Mouse (Mus musculus): ENCODE results near the gene Zfp568. TPM values are rescaled to one million over a fixed set of nuclear protein-coding genes. Genes with fewer than 3 reads are reported as not detected.

Zfp568 gene
- polyA plus RNA-seq, 1 experiment from 2014 or later, result 25.0 TPM

DNA sequence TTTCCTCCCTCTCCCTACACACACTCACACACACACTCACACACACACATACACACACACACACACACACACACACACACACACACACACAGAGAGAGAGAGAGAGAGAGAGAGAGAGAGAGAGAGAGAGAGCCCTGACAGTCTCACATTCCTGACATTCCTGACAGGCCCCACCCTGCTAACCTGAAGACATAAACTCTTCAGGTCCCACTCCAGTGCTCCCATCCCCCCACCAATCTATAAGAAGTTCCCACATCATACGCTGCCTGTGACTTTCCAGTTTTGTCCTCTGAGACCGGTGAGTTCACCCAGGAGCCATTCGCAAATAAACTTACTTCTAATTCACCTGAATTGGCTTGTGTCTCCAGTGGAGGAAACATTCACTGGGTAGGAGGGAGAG, 1.9 kb upstream of the Zfp568 start:
- WGBS, result 74% methylated on average over 3 of the region's 3 CpGs
- H3K36me3 ChIP-seq (ENCODE audit: control insufficient read depth, insufficient read depth, low read length), result peaks cover 6% of the 10 kb centered on the region; the same call in 1 of the 2 replicates
- H3K9ac ChIP-seq (replicated peaks; ENCODE audit: low read depth, low read length), result no peak overlapping the region
- ATAC-seq (ENCODE audit: insufficient number of reproducible peaks, insufficient read depth, low FRiP score, low read depth), result no peak
- H3K9me3 ChIP-seq (ENCODE audit: control insufficient read depth, low read depth, low read length), result no peaks in the 10 kb centered on the region; the same call in 1 of the 2 replicates
- 0 out of 2 replicates have a peak, but pooled peaks cover 10% of the 10 kb centered on the region for H3K4me1 ChIP-seq (ENCODE audit: control insufficient read depth, insufficient read depth, low read length)
- H3K4me3 ChIP-seq (ENCODE audit: low read depth, low read length), result no peak overlapping the region
- no peak overlapping the region for H3K27ac ChIP-seq (ENCODE audit: low read length)
- H3K27me3 ChIP-seq (ENCODE audit: control insufficient read depth, insufficient read depth, low read length), result no peaks in the 10 kb centered on the region
- no peak overlapping the region for H3K4me2 ChIP-seq (replicated peaks; ENCODE audit: low read depth, low read length)

DNA sequence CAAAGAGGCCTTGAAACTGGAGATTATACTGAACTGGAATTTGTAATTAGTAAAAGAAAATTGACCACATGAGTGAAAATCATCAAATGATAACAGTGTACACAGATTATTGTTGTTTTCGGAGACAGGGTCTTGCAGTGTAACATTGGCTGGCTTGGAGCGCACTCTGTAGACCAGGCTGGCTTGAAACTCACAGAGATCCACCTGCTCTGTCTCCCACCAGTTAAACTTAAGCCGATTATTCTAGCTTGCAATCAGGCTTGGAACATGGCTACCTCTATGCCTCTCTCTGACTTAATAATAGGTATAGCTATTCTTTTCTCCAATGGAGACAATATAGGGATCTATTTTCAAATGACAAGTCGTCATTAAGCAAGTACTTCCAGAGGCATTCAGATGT, 1.4 kb upstream of the Zfp568 start:
- Histone ChIP-seq H3K4me3 (ENCODE audit: low read depth, low read length) (0 out of 2 replicates have a peak overlapping the region, but pooled peaks have one; percentile 82), H3K36me3 (ENCODE audit: control insufficient read depth, insufficient read depth, low read length) (peaks cover 6% of the 10 kb centered on the region; the same call in 1 of the 2 replicates), H3K27me3 (ENCODE audit: control insufficient read depth, insufficient read depth, low read length) (no peaks in the 10 kb centered on the region), H3K27ac (ENCODE audit: low read length) (no peak overlapping the region; the same call in 1 of the 2 replicates), H3K4me1 (ENCODE audit: control insufficient read depth, insufficient read depth, low read length) (0 out of 2 replicates have a peak, but pooled peaks cover 10% of the 10 kb centered on the region), H3K9me3 (ENCODE audit: control insufficient read depth, low read depth, low read length) (no peaks in the 10 kb centered on the region; the same call in 1 of the 2 replicates), H3K9ac (replicated peaks; ENCODE audit: low read depth, low read length) (no peak overlapping the region), H3K4me2 (replicated peaks; ENCODE audit: low read depth, low read length) (peak overlapping the region; percentile 60)
- 84% methylated on average over 4 of the region's 4 CpGs for WGBS
- no peak for ATAC-seq (ENCODE audit: insufficient number of reproducible peaks, insufficient read depth, low FRiP score, low read depth)

DNA sequence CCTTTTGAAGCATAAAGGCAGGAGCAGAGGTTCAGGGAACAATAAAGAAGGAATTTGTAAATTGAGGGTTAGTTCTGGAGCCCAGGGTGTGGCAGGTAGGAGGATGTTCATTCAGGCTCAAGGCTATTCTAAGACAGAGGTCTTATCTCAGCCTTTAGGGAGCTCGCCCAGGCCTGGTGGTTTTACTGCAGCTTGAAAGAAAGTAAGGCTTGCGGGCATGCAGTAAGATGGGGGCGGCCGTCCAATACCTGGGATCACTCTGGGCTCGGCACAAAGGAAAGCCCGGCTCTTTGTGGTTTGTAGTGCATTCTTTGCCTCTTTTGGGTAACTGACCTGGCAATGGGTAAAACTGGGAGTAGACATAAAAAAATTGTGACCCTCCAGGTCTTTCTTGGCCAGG, 824 bp upstream of the Zfp568 start:
- Histone ChIP-seq H3K9ac (replicated peaks; ENCODE audit: low read depth, low read length) (peak overlapping the region; percentile 69; the same call in 1 of the 2 replicates), H3K27me3 (ENCODE audit: control insufficient read depth, insufficient read depth, low read length) (no peaks in the 10 kb centered on the region), H3K36me3 (ENCODE audit: control insufficient read depth, insufficient read depth, low read length) (peaks cover 9% of the 10 kb centered on the region; the same call in 1 of the 2 replicates), H3K9me3 (ENCODE audit: control insufficient read depth, low read depth, low read length) (no peaks in the 10 kb centered on the region; the same call in 1 of the 2 replicates), H3K4me2 (replicated peaks; ENCODE audit: low read depth, low read length) (peak overlapping the region; percentile 60), H3K27ac (ENCODE audit: low read length) (peak overlapping the region; percentile 97), H3K4me1 (ENCODE audit: control insufficient read depth, insufficient read depth, low read length) (0 out of 2 replicates have a peak, but pooled peaks cover 10% of the 10 kb centered on the region), H3K4me3 (ENCODE audit: low read depth, low read length) (peak overlapping the region; percentile 82)
- 39% methylated on average over 6 of the region's 6 CpGs for WGBS
- ATAC-seq (ENCODE audit: insufficient number of reproducible peaks, insufficient read depth, low FRiP score, low read depth), result no peak

DNA sequence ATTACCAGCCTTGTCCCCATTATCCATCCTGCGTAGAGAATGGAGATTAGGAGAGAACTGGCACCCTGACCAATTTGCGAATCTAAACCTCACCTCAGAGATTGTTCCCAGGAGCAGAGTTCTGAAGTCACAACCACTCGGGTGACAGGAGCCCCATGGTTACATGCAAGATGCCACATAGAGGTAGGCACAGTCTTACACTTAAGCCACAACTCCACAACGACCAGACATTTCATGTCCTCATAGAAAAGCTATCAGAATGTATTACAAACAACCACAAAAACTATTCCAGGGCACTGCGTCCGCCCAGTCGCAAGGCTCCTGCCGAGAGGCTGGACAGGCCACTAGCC, 440 bp upstream of the Zfp568 start:
- H3K27ac ChIP-seq (ENCODE audit: low read length), result peak overlapping the region; percentile 97
- peaks cover 13% of the 10 kb centered on the region; the same call in 1 of the 2 replicates for H3K36me3 ChIP-seq (ENCODE audit: control insufficient read depth, insufficient read depth, low read length)
- under 1% methylated on average over 8 of the region's 8 CpGs for WGBS
- H3K4me1 ChIP-seq (ENCODE audit: control insufficient read depth, insufficient read depth, low read length), result 0 out of 2 replicates have a peak, but pooled peaks cover 10% of the 10 kb centered on the region
- no peaks in the 10 kb centered on the region; the same call in 1 of the 2 replicates for H3K9me3 ChIP-seq (ENCODE audit: control insufficient read depth, low read depth, low read length)
- H3K4me2 ChIP-seq (replicated peaks; ENCODE audit: low read depth, low read length), result peak overlapping the region; percentile 60
- H3K4me3 ChIP-seq (ENCODE audit: low read depth, low read length), result peak overlapping the region; percentile 82
- H3K9ac ChIP-seq (replicated peaks; ENCODE audit: low read depth, low read length), result peak overlapping the region; percentile 69
- no peak for ATAC-seq (ENCODE audit: insufficient number of reproducible peaks, insufficient read depth, low FRiP score, low read depth)
- H3K27me3 ChIP-seq (ENCODE audit: control insufficient read depth, insufficient read depth, low read length), result no peaks in the 10 kb centered on the region

DNA sequence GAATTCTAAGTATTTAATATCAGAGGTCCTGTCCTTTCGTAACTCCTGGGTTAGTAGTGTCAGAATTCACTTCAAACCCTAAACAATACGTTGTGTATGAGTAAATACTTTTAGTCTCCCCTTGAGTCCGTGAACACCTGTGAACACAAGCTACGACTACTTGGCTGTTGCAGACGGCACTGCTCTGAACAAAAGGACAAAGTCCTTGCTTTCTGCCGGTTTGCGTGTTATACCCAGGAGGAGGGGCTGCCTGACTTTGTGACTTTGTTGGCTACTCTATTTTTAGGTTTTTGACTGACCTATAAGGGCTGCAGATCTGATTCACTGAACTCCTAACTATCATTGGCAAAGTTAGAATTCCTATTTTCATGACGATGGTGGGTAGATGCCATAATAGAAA, 2.3 kb downstream of the Zfp568 start:
- Histone ChIP-seq H3K4me3 (ENCODE audit: low read depth, low read length) (no peak overlapping the region), H3K4me1 (ENCODE audit: control insufficient read depth, insufficient read depth, low read length) (0 out of 2 replicates have a peak, but pooled peaks cover 10% of the 10 kb centered on the region), H3K9me3 (ENCODE audit: control insufficient read depth, low read depth, low read length) (no peaks in the 10 kb centered on the region), H3K27me3 (ENCODE audit: control insufficient read depth, insufficient read depth, low read length) (no peaks in the 10 kb centered on the region), H3K9ac (replicated peaks; ENCODE audit: low read depth, low read length) (no peak overlapping the region), H3K27ac (ENCODE audit: low read length) (no peak overlapping the region), H3K4me2 (replicated peaks; ENCODE audit: low read depth, low read length) (0 out of 2 replicates have a peak overlapping the region, but pooled peaks have one; percentile 60), H3K36me3 (ENCODE audit: control insufficient read depth, insufficient read depth, low read length) (peaks cover 24% of the 10 kb centered on the region)
- no peak for ATAC-seq (ENCODE audit: insufficient number of reproducible peaks, insufficient read depth, low FRiP score, low read depth)
- WGBS, result 69% methylated on average over 8 of the region's 8 CpGs

DNA sequence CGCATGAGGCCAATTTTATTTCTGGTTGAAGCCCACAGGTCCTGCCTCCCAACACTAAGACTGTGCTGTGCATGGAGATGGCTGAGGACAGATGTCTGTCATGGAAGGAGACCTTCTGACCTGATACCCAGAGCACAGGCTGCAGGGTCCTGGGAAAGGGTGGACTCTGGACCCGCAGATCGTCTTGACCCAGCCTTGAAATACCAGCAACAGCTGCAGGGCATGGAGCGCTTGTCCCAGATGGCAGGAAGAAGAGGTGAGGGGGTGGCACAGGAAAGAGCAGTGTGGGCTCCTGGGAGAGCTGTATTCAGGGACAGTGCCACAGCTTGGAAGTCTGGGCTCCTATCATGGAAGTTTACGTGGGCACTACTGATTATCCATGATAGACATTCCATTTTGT, 3.8 kb downstream of the Zfp568 start:
- no peak for ATAC-seq (ENCODE audit: insufficient number of reproducible peaks, insufficient read depth, low FRiP score, low read depth)
- Histone ChIP-seq H3K27ac (ENCODE audit: low read length) (no peak overlapping the region), H3K9me3 (ENCODE audit: control insufficient read depth, low read depth, low read length) (no peaks in the 10 kb centered on the region), H3K4me2 (replicated peaks; ENCODE audit: low read depth, low read length) (no peak overlapping the region), H3K4me1 (ENCODE audit: control insufficient read depth, insufficient read depth, low read length) (0 out of 2 replicates have a peak, but pooled peaks cover 8% of the 10 kb centered on the region), H3K9ac (replicated peaks; ENCODE audit: low read depth, low read length) (no peak overlapping the region), H3K36me3 (ENCODE audit: control insufficient read depth, insufficient read depth, low read length) (peaks cover 36% of the 10 kb centered on the region), H3K27me3 (ENCODE audit: control insufficient read depth, insufficient read depth, low read length) (no peaks in the 10 kb centered on the region), H3K4me3 (ENCODE audit: low read depth, low read length) (no peak overlapping the region)
- WGBS, result 89% methylated on average over 5 of the region's 5 CpGs

DNA sequence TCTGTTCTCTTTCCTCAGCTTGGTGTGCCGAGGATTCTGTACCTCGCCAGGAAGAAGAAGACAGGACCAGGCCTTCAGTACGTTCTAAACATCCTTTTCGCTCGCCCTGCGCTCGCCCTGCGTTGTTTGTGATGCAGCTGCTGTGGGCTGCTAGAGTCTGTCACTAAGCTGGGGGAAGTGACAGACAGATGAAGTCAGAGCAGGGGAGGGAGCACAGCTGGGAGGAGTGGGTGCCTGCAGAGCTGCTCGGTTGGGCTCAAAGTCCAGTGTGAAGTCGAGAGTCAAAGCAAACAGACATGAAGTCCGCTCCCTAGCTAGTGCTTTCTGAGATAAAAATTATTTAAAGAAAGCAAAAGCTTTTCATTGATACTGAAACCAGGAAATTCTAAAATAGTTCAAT, 5.3 kb downstream of the Zfp568 start:
- 0 out of 2 replicates have a peak, but pooled peaks cover 5% of the 10 kb centered on the region for H3K4me1 ChIP-seq (ENCODE audit: control insufficient read depth, insufficient read depth, low read length)
- H3K9me3 ChIP-seq (ENCODE audit: control insufficient read depth, low read depth, low read length), result no peaks in the 10 kb centered on the region
- peaks cover 46% of the 10 kb centered on the region for H3K36me3 ChIP-seq (ENCODE audit: control insufficient read depth, insufficient read depth, low read length)
- no peak overlapping the region for H3K27ac ChIP-seq (ENCODE audit: low read length)
- no peak overlapping the region for H3K4me2 ChIP-seq (replicated peaks; ENCODE audit: low read depth, low read length)
- H3K9ac ChIP-seq (replicated peaks; ENCODE audit: low read depth, low read length), result no peak overlapping the region
- no peak overlapping the region for H3K4me3 ChIP-seq (ENCODE audit: low read depth, low read length)
- no peaks in the 10 kb centered on the region for H3K27me3 ChIP-seq (ENCODE audit: control insufficient read depth, insufficient read depth, low read length)
- WGBS, result 79% methylated on average over 11 of the region's 11 CpGs
- ATAC-seq (ENCODE audit: insufficient number of reproducible peaks, insufficient read depth, low FRiP score, low read depth), result peak; percentile 87

DNA sequence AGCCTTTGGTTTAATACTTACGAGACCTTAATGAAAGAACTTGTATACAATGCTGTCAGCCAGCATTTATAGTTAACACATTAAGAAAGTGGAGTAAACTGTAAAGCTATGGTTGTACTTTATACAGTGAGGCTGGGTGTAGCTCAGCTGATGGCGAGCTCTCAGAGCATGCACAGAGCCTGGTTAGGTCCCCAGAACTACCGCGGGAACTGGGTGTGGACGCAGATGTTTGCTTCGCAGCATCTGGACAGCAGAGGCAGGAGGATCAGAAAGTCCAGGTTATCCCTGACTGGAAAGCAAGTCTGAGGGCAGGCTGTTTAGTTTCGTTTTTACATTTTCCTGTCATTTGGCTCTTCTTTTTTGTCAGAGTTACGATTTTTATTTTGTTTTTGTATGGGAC, 8.9 kb downstream of the Zfp568 start:
- Histone ChIP-seq H3K4me3 (ENCODE audit: low read depth, low read length) (no peak overlapping the region), H3K27me3 (ENCODE audit: control insufficient read depth, insufficient read depth, low read length) (no peaks in the 10 kb centered on the region), H3K9ac (replicated peaks; ENCODE audit: low read depth, low read length) (no peak overlapping the region), H3K4me1 (ENCODE audit: control insufficient read depth, insufficient read depth, low read length) (no peaks in the 10 kb centered on the region), H3K9me3 (ENCODE audit: control insufficient read depth, low read depth, low read length) (no peaks in the 10 kb centered on the region), H3K27ac (ENCODE audit: low read length) (no peak overlapping the region), H3K4me2 (replicated peaks; ENCODE audit: low read depth, low read length) (no peak overlapping the region), H3K36me3 (ENCODE audit: control insufficient read depth, insufficient read depth, low read length) (peaks cover 70% of the 10 kb centered on the region)
- no peak for ATAC-seq (ENCODE audit: insufficient number of reproducible peaks, insufficient read depth, low FRiP score, low read depth)
- WGBS, result 92% methylated on average over 8 of the region's 8 CpGs

DNA sequence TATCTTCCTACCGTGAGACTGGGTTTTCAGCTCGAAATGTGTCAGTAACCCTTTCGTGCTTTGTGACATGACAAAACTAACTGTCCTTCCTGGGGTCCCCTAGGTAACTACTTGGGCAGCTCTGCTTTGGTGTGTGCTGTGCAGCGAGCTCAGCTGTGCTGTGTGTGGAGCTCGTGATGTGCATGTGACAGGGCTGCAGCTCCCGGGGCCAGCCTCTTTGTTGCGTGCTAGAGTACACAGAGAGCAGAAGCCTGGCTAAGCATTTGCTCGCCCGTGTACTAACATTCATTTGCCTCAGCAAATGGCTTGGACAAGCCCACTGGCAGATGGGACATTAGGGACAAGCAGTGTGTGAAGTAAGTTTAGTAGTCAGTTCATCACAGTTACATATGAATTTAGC, 9.6 kb downstream of the Zfp568 start:
- Histone ChIP-seq H3K4me1 (ENCODE audit: control insufficient read depth, insufficient read depth, low read length) (no peaks in the 10 kb centered on the region), H3K27me3 (ENCODE audit: control insufficient read depth, insufficient read depth, low read length) (no peaks in the 10 kb centered on the region), H3K4me2 (replicated peaks; ENCODE audit: low read depth, low read length) (no peak overlapping the region), H3K9ac (replicated peaks; ENCODE audit: low read depth, low read length) (no peak overlapping the region), H3K4me3 (ENCODE audit: low read depth, low read length) (no peak overlapping the region), H3K27ac (ENCODE audit: low read length) (no peak overlapping the region), H3K36me3 (ENCODE audit: control insufficient read depth, insufficient read depth, low read length) (peaks cover 71% of the 10 kb centered on the region), H3K9me3 (ENCODE audit: control insufficient read depth, low read depth, low read length) (no peaks in the 10 kb centered on the region)
- 97% methylated on average over 9 of the region's 9 CpGs for WGBS
- no peak for ATAC-seq (ENCODE audit: insufficient number of reproducible peaks, insufficient read depth, low FRiP score, low read depth)

Data from stomach, embryonic 14.5 days (tissue).